Mouse (Mus musculus) hindbrain, embryonic 14.5 days (tissue): ENCODE results near the gene Elmo1. TPM values are rescaled to one million over a fixed set of nuclear protein-coding genes. Genes with fewer than 3 reads are reported as not detected.
A peak's percentile ranks its signal among the peaks of the same experiment; 100 is the strongest.

Experiments
- ATAC-seq: fragments of 200-750 bp; cut with Nextera tagmentation; 2 replicates; pipeline ENCODE4 v1.8.0; 2017; ENCODE audit warnings: moderate number of reproducible peaks, mild to moderate bottlenecking, moderate TSS enrichment, moderate library complexity; ENCODE audit not compliant: low FRiP score
- DNase-seq: peaks from one replicate; pipeline ENCODE4 v3.0.0-alpha.2; 2015; ENCODE audit warnings: low spot score
- H3K27ac ChIP-seq: fragments of 300-500 bp; sonication (generic); 2 replicates; pipeline ENCODE4 v1.5.1; 2014; ENCODE audit warnings: mild to moderate bottlenecking, moderate library complexity
- H3K27me3 ChIP-seq: fragments of 300-500 bp; sonication (generic); 2 replicates; pipeline ENCODE4 v1.6.1; 2014; ENCODE audit warnings: mild to moderate bottlenecking, low read length, mixed read lengths; ENCODE audit not compliant: control insufficient read depth, insufficient read depth
- H3K36me3 ChIP-seq: fragments of 300-500 bp; sonication (generic); replicated peaks from 2 replicates; pipeline ENCODE4 v1.6.1; 2014; ENCODE audit not compliant: control insufficient read depth, insufficient read depth
- H3K4me1 ChIP-seq: fragments of 300-500 bp; sonication (generic); replicated peaks from 2 replicates; pipeline ENCODE4 v1.6.1; 2014; ENCODE audit warnings: antibody characterized with exemption, low read length, mixed read lengths; ENCODE audit not compliant: control insufficient read depth, insufficient read depth
- H3K4me2 ChIP-seq: fragments of 300-500 bp; sonication (generic); replicated peaks from 2 replicates; pipeline ENCODE4 v1.6.1; 2014; ENCODE audit warnings: mild to moderate bottlenecking, moderate library complexity
- H3K4me3 ChIP-seq: fragments of 300-500 bp; sonication (generic); replicated peaks from 2 replicates; pipeline ENCODE4 v1.5.1; 2014; ENCODE audit warnings: mild to moderate bottlenecking, low read length
- H3K9ac ChIP-seq: fragments of 300-500 bp; sonication (generic); 2 replicates; pipeline ENCODE4 v1.6.1; 2014
- H3K9me3 ChIP-seq: fragments of 300-500 bp; sonication (generic); 2 replicates; pipeline ENCODE4 v1.6.1; 2016; ENCODE audit warnings: low read length; ENCODE audit not compliant: control insufficient read depth
- WGBS: fragments of 180-500 bp; shearing (Covaris S2); extraction: QIAGEN DNeasy Blood & Tissue Kit; methylation state at CpG from one replicate; pipeline ENCODE4 v1.1.7; 2014; 5-methylcytosine and 5-hydroxymethylcytosine counted together
- polyA plus RNA-seq: library from polyadenylated mRNA; unstranded; fragments of >200 nt; fragmentation: Nextera tagmentation; extraction: Ambion mirVana; gene quantifications from 2 replicates; pipeline ENCODE4 v1.2.1, GENCODE M21; 2014

Elmo1 gene
- polyA plus RNA-seq, 1 experiment from 2014 or later, result 41.9 TPM

- ATAC-seq (no peak), DNase-seq (no peak)
- Histone ChIP-seq H3K27ac (no peak overlapping the region), H3K27me3 (no peaks in the 10 kb centered on the region), H3K4me1 (peaks cover 6% of the 10 kb centered on the region; the same call in 1 of the 2 replicates), H3K4me2 (no peak overlapping the region), H3K9ac (no peak overlapping the region), H3K9me3 (no peaks in the 10 kb centered on the region), H3K36me3 (no peaks in the 10 kb centered on the region), H3K4me3 (no peak overlapping the region)
- 94% methylated on average over 1 of the region's 1 CpGs for WGBS
These were observed 391.4 kb downstream of the Elmo1 start for GRCm38 (mm10) chr13:20481805-20482204.

- H3K27ac ChIP-seq, result no peak overlapping the region
- ATAC-seq, result no peak
- H3K9me3 ChIP-seq, result no peaks in the 10 kb centered on the region
- peaks cover 11% of the 10 kb centered on the region for H3K4me1 ChIP-seq
- no peak for DNase-seq
- 68% methylated on average over 3 of the region's 3 CpGs for WGBS
- no peak overlapping the region for H3K4me2 ChIP-seq
- no peak overlapping the region for H3K4me3 ChIP-seq
- H3K36me3 ChIP-seq, result no peaks in the 10 kb centered on the region
- no peak overlapping the region for H3K9ac ChIP-seq
- no peaks in the 10 kb centered on the region for H3K27me3 ChIP-seq
These were observed 398.7 kb downstream of the Elmo1 start for GRCm38 (mm10) chr13:20489110-20489509.

GRCm38 (mm10) chr13:20489698-20490417, 399.5 kb downstream of the Elmo1 start:
- WGBS, result 54% methylated on average over 8 of the region's 8 CpGs
- Histone ChIP-seq H3K9ac (no peak overlapping the region), H3K27me3 (no peaks in the 10 kb centered on the region), H3K36me3 (no peaks in the 10 kb centered on the region), H3K9me3 (no peaks in the 10 kb centered on the region), H3K4me1 (peaks cover 12% of the 10 kb centered on the region), H3K27ac (no peak overlapping the region), H3K4me2 (no peak overlapping the region), H3K4me3 (no peak overlapping the region)
- peak; percentile 74 for DNase-seq
- ATAC-seq, result 0 out of 2 replicates have a peak, but pooled peaks have one; percentile 27

- Histone ChIP-seq H3K36me3 (no peaks in the 10 kb centered on the region), H3K9ac (no peak overlapping the region), H3K27ac (no peak overlapping the region), H3K27me3 (no peaks in the 10 kb centered on the region), H3K4me3 (no peak overlapping the region), H3K4me1 (peaks cover 12% of the 10 kb centered on the region), H3K4me2 (no peak overlapping the region), H3K9me3 (no peaks in the 10 kb centered on the region)
- DNase-seq (no peak), ATAC-seq (no peak)
- 79% methylated on average over 5 of the region's 5 CpGs for WGBS
These were observed 400.6 kb downstream of the Elmo1 start for GRCm38 (mm10) chr13:20490860-20491594.

GRCm38 (mm10) chr13:20491666-20492065, 401.3 kb downstream of the Elmo1 start:
- Histone ChIP-seq H3K27me3 (no peaks in the 10 kb centered on the region), H3K4me1 (peaks cover 12% of the 10 kb centered on the region), H3K9me3 (no peaks in the 10 kb centered on the region), H3K4me2 (no peak overlapping the region), H3K9ac (no peak overlapping the region), H3K27ac (no peak overlapping the region), H3K36me3 (no peaks in the 10 kb centered on the region), H3K4me3 (no peak overlapping the region)
- 86% methylated on average over 3 of the region's 3 CpGs for WGBS
- ATAC-seq, result no peak
- DNase-seq, result no peak

GRCm38 (mm10) chr13:20494047-20494739, 403.8 kb downstream of the Elmo1 start:
- WGBS, result 83% methylated on average over 6 of the region's 6 CpGs
- H3K36me3 ChIP-seq, result no peaks in the 10 kb centered on the region
- H3K27me3 ChIP-seq, result no peaks in the 10 kb centered on the region
- H3K9ac ChIP-seq, result no peak overlapping the region
- peaks cover 12% of the 10 kb centered on the region for H3K4me1 ChIP-seq
- H3K4me3 ChIP-seq, result no peak overlapping the region
- no peak overlapping the region for H3K4me2 ChIP-seq
- no peaks in the 10 kb centered on the region for H3K9me3 ChIP-seq
- DNase-seq, result no peak
- H3K27ac ChIP-seq, result no peak overlapping the region
- ATAC-seq, result no peak

- Histone ChIP-seq H3K27ac (no peak overlapping the region), H3K27me3 (no peaks in the 10 kb centered on the region), H3K36me3 (no peaks in the 10 kb centered on the region), H3K9me3 (no peaks in the 10 kb centered on the region), H3K4me2 (no peak overlapping the region), H3K4me1 (peaks cover 4% of the 10 kb centered on the region; the same call in 1 of the 2 replicates), H3K4me3 (no peak overlapping the region), H3K9ac (no peak overlapping the region)
- DNase-seq (no peak), ATAC-seq (no peak)
These were observed 411.5 kb downstream of the Elmo1 start for GRCm38 (mm10) chr13:20501923-20502322.

- Histone ChIP-seq H3K27me3 (no peaks in the 10 kb centered on the region), H3K4me3 (no peak overlapping the region), H3K4me2 (no peak overlapping the region), H3K4me1 (peaks cover 16% of the 10 kb centered on the region), H3K36me3 (no peaks in the 10 kb centered on the region), H3K27ac (no peak overlapping the region), H3K9me3 (no peaks in the 10 kb centered on the region), H3K9ac (no peak overlapping the region)
- WGBS, result 63% methylated on average over 3 of the region's 3 CpGs
- DNase-seq (no peak), ATAC-seq (no peak)
These were observed 413.0 kb downstream of the Elmo1 start for GRCm38 (mm10) chr13:20503371-20503770.

- H3K9me3 ChIP-seq, result no peaks in the 10 kb centered on the region
- no peak overlapping the region for H3K27ac ChIP-seq
- DNase-seq (no peak), ATAC-seq (peak; percentile 38; the same call in 1 of the 2 replicates)
- no peak overlapping the region for H3K4me3 ChIP-seq
- peaks cover 19% of the 10 kb centered on the region for H3K4me1 ChIP-seq
- H3K27me3 ChIP-seq, result no peaks in the 10 kb centered on the region
- no peak overlapping the region for H3K4me2 ChIP-seq
- H3K36me3 ChIP-seq, result no peaks in the 10 kb centered on the region
- WGBS, result 29% methylated on average over 10 of the region's 10 CpGs
- no peak overlapping the region for H3K9ac ChIP-seq
These were observed 417.2 kb downstream of the Elmo1 start for GRCm38 (mm10) chr13:20507381-20508129.
